Mouse (Mus musculus) frontal cortex, adult 2 months (tissue): ENCODE results near the gene Cdx2. TPM values are rescaled to one million over a fixed set of nuclear protein-coding genes. Genes with fewer than 3 reads are reported as not detected.

Experiments
- DNase-seq, 2 experiments: peaks; one replicate each; pipeline ENCODE4 v3.0.0; 2022; ENCODE audit warnings: low spot score in 1 of 2; ENCODE audit errors: extremely low spot score in 1 of 2
- polyA plus RNA-seq: library from polyadenylated mRNA; depleted of rRNA; stranded (reverse); fragments of >200 nt; gene quantifications from 2 replicates; pipeline ENCODE4 v1.2.3, GENCODE M21; 2012

The Cdx2 gene
- polyA plus RNA-seq, 1 experiment, result 0.04 TPM

DNA sequence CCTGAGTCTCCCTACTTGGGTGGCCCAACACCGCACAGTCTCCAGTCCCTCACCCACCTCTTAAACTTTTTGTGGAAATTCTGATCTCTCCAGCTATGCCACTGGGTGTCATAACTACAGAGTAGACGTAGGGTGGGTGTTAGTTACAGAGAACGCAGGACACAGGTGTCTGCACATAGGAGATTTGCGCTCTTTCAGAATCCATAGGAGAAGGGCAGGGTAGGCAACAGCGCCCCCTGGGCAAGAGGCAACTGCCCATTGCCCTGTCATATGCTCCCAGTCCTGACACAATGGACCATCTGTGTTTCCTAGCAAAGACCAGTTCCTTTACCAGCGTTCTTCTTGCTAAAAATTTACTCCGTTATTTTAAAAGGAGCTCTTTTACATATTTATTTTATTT lies 10.9 kb upstream of the Cdx2 start:
- DNase-seq, result no peak

DNA sequence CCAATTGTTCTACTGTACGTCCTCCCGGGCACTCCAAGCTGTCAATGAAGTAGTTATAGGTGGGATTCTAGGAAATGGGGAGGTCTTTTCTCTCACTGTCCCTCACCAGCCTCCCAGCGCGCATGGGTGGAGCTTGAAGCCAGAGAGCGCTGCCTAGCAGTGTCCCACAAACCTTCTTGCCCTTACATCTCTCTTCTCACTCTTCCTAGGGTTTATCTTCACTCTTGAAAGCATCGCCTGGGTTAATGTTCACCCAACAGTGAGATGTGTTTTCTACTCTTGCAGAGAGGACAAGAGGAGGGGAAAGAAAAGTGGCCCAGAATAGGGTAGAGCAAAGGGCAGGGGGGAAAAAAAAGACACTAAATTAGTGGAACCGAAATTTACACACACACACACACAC lies 10.3 kb upstream of the Cdx2 start:
- DNase-seq, result no peak

DNA sequence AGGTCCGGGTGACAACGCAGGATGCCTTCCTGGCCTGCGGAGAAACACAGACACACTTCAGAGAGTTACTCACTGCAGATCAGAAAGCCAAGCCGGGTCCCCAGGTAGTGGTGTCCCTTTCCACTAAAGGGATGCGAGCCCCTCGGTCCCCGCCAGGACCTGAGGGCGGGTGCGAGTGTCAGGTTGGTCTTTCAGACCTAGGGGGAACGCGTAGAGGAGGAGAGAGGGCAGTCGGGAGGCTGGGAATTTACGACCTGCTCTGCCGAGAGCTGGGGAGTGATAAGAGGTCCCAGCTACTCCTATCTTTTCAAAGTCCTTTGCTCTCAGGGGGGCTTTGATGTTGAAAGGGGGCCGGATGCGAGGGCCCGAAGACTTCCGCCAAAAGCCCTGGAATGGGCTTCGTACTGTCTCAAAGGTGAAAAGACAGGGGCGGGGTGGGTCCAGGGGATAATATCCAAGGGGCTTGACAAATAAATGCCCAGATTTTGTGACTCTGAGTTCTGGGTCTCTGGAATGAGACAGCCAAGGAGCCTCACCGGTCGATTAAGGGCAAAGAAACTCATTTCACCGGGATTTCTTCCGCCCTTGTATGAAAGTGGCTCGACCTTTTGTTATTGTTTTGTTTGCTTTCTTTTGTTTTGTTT lies 8.5 kb upstream of the Cdx2 start:
- no peak for DNase-seq

DNA sequence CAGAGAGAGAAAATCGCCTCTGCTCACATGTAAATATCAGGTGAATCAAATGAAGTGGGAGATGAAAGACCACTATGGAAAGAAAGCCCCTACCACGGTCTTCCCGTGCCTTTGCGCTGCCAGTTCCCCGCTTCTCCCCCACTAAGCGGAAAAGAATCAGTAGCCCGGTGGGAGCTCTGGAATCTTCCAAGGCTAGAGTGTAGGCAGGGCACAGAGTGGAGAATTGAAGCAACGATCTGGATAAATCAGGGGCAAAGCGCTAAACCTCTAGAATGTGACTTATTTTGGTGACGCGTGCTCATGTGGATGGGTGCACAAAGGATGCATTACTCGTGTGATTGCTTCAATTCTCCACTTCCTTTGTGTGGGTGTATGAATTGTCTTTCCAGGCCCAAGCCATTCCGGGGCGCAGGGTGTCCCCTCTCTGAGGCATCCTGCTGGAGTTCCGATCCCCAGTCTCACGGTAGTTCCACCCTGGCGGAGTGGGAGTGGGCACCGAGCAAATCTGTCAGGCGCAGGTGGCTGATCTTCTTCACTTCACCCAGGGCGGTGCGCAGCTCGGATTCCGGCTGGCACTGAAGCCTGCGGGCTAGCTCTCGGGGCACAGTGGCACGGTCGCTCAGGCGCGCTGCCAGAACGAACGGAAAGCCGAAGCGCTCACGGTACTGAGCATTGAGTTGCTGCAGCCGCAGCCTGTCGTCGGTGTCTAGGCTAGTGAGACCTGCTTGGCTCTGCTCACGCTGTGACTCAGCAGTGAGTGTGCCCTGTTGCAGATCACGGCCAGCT lies 7.8 kb upstream of the Cdx2 start:
- no peak for DNase-seq

DNA sequence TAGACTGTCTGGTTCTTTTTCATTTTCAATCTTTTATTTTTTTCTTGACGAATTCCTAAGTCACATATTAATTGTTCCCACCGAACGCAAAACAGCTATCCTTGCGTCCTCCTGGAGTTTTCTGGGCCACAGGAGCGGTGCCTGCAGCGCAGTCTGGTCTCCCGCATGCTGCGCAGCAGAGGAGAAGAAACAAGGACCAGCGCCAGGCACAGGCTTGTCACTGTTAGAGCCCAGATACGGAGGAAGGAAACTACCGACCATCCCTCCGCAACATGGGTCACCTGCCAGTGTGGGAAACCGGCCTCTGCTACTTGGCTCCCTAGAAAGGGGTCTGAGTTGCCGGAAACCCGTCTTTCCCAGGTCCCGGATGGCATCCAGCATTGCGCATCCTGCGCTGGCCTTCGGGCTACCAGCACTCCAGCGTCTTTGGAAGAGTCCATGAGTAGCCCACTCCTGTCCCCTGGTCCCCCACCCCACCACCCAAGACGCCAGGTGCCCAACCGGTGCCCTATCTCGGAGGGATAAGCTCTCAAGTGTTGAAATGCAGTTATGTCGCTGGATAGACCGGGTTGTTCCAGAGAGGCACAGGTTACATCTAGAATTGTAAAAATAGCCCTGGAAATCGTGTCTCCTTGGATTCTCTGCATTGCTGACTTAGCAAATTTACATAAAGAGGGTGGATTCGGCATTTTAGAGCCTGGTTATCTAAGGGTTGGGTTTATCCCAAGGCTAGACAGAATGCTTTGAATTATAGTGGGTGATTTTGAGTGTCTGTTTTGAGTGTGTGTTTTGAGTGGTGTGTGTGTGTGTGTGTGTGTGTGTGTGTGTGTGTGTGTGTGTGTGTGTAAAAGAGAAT lies 6.0 kb upstream of the Cdx2 start:
- no peak for DNase-seq

DNA sequence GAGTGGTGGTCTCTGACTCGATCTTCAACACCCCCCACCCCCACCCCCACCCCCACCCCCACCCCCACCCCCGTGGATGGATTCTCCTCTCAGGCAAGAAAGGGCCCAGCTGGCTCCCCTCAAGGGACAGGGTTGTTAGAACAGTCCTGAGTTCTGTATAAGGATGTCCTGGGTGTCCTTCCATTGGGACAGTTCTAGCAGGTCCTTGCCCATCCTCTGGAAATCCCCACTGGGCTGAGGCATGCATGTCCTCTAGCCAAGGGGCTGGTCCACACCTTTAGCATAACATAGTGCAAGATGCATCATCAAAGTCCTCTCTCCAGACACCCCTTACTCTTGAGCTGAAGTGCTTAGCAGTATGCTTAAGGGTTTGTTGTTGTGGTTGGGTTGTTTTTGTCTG lies 2.7 kb upstream of the Cdx2 start:
- DNase-seq, result no peak

DNA sequence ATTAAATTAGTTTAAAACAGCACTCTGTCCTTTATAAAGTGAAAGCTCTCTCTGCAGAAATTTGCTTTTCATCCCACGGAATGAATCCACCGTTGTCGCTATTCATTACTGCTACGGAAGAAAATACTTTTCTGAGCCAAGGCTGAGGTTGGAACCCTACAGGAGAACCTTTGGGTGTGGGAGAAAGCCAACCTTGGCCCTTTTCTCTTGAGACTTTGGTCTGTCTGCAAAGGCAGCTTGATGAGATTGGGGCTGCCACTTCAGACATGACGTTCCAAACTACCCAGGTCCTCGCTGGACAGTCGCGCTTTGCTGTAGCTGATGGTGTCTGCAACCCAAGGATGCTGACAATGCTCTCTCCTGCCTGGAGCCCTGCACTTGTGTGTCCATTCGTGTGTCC lies 1.4 kb upstream of the Cdx2 start:
- no peak for DNase-seq

DNA sequence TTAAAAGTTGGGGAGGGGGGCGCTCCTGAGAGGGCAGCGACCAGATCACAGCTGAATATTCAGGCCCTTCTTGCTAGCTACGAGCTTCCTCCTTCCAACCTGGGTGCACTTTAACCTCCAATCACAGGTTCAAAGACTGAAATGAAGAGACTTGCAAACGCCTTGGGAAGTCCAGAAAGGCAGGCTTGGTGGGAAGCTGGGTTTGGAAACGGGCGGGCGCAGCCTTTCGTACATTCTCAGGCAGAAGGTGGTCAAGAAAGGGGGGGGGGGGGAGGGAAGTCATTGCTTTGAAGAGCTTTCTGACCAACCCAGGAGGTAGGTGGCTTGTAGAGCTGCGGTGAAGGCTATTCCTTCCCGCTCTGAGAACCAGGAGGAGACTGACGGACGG lies 322 bp upstream of the Cdx2 start:
- DNase-seq, result no peak

DNA sequence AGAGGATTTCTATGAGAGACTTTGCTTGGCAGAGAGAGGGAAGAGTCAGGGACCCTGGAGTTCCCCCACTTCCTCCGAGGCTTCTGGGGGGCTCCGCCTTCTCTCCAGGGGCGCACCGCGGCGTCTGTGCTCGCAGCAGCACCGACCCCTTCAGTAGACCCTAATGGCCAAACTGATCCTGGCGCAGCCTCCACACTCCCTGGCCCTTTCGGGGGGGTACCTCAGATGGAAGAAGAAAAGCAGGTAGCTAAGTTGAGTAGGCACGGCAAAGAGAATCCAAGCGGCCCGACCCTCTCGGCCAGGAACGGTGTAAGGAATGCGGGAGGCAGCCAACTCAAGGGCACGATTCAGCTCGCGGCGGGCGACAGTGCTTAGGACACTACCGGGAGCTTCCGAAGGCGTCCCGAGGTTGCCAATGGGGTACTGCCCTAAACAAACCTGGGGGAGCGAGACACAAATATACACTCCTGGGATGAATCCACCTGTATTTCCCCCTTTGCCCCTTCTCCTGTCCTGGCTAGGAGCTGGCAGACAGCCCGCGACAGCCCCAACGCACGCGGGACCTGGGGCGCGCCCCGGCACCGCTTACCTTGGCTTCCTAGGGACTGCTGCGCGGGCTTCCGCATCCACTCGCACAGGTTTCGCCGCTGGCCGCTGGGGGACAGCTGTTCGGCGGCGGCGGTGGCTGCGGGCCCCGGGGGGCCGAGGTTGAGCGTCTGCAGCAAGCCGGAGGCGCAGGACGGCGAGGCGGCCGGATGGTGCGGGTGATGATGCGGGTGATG lies 1.0 kb downstream of the Cdx2 start:
- no peak for DNase-seq

DNA sequence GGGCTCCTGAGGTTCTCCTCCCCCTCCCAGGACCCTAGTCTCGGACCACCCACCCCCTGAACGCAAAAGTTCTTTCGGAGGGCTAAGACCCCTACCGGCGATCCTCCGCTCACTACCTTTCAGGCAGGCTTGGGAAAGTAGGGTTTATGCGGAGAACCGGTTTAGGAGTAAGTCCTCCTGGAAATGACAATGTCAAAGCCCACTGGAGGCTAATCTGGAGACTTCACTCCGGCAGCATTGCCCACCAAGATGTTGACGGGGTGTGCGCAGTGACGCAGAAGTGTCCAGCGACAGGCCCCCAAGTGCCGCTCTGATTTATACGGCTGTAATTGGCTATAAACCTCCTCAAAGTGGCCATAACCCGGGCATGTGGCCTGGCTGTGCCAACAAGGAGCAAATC lies 1.9 kb downstream of the Cdx2 start:
- DNase-seq, result no peak

DNA sequence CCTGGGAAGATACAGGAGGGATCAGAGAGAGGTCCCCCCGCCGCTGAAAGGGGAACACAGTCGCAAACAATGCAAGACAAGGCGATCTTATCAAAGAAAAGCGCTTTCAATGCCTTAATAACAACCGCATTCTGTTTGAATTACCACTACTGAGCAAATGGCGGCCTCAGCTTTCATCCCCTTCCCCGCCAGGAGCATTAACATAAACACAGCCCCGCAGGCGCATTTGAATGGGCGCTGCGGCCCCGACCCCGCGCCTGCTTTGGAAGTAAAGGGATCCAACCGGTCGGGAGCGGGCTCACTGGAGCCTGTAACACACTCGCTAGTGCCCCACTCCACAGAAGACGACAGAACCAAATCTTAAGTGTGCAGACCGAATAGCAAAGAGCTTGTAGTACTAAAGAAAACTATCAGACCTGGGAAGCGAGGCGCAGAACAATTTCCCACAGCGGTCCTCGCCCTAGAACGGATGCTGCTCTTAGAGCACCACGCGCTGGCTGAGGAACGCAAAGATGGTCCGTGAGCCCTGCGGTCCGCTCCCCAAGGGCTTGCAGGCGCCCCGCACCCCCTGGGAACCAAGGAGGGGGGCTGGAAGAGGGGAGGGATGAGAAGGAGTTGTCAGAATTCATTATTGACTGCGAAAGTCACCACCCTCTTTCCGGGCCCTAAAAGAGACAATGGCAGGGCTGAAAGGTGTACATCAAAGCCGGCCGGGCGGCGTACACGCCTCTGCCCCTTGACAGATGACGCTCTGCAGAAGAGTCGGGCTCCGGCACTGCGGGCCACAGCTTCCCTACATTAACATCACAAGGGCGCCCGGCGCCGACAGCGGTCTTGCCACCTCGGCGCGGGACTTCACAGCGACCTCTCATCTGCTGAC lies 2.6 kb downstream of the Cdx2 start:
- DNase-seq, result no peak

DNA sequence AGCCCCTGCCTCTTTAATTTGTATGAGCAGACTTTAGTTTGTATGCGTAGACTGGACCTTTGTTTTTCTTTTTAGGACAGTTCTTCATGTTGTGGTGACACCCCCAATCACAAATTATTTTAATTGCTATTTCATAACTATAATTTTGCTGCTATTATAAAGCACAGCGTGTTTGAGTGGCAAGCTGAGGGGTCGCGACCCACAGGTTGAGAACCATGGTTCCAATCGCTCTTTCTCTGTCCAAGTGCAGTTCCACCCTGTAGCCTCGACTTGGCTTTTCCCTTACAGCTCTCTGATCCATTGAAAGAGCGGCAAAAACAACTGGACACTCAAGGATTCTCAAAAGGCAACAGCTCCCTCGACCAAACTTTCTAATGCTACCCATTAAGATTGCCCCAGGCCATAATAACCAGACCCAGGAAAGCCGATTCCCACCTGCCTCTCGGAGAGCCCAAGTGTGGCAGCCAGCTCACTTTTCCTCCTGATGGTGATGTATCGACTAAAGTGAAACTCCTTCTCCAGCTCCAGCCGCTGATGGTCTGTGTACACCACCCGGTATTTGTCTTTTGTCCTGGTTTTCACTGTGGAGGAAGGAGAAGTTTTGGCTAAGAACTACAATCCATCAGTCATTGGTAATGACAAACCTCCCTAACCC lies 4.2 kb downstream of the Cdx2 start:
- DNase-seq, result no peak

DNA sequence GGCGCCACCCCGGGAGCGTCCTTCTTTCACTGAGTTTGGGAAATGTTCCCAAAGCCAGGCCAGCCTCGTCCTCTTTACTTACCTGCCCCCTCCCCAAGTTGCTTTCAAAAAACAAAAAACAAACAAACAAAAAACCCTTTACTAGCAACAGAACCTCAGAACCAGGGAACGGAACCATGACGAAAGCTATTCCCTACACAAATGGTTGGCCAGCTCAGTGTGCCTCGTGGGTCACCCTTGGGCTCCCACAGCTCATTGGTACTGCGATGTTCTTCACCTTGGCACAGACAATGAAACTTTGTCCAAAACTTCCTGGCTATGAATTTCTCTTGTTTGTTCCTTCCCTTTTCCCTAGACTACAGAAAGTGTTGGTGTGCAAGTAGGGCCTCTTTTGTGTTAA lies 4.9 kb downstream of the Cdx2 start:
- no peak for DNase-seq

DNA sequence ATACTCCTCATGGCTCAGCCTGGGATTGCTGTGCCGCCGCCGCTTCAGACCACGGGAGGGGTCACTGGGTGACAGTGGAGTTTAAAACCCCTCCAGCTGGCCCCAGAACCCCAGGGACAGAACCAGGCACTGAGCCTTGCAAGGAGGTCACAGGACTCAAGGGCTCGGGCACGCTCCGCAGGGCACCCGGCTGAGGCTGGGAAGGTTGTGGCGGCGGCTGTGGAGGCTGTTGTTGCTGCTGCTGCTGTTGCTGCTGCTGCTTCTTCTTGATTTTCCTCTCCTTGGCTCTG lies 5.3 kb downstream of the Cdx2 start:
- DNase-seq, result no peak

DNA sequence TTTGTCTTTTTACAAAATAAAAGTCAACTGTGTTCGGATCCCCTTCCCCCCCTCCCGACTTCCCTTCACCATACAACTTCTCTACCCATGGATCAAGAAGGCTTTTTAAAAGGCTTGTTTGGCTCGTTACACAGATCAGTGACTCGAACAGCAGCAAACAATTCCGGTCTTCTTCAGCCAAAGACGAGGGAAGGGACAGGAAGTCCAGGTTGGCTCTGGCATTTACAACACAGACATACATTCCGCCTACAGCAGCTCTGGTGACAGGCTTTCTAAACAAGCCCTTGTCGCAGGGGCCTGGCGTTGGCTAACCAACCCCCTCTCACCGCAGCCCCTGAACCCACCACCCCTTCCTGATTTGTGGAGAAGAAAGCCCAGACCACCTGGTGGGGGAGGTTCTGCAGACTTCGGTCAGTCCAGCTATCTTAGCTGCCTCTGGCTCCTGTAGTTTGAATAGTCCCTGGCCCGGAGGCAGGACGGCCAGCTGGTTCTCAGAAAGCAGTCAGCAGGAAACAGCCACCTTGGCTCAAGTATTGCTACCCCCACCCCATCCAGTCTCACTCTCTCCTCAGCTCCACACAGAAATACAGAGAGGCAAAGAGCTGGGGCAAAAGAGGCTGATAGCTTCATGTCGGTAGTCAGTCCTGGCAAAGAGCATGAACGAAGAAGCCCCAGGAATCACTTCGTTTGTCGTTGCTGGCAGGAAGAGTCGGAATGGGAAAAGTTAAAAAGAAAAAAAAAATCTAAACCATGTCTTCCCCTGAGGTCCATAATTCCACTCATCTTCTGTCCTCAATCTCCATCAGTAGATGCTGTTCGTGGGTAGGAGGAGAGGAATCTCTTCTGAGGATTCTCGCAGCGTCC lies 5.9 kb downstream of the Cdx2 start:
- no peak for DNase-seq

DNA sequence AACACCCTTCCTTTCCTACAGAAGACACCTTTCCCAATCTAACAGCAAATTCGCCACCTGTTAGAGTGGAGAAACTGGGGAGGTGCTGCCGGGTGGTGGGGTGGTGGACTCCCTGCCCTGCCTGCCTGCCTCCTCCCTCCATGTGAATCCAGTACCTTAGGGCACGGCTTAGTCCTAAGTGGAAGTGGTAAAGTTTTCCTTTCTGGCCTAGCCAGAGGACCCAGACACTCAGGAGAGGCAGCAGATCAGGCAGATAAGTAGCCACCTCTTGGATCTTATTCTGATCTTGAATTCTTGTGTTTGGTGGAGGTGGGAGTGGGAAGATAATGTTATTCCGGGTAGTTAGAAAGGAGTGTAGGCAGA lies 7.1 kb downstream of the Cdx2 start:
- DNase-seq, result no peak

DNA sequence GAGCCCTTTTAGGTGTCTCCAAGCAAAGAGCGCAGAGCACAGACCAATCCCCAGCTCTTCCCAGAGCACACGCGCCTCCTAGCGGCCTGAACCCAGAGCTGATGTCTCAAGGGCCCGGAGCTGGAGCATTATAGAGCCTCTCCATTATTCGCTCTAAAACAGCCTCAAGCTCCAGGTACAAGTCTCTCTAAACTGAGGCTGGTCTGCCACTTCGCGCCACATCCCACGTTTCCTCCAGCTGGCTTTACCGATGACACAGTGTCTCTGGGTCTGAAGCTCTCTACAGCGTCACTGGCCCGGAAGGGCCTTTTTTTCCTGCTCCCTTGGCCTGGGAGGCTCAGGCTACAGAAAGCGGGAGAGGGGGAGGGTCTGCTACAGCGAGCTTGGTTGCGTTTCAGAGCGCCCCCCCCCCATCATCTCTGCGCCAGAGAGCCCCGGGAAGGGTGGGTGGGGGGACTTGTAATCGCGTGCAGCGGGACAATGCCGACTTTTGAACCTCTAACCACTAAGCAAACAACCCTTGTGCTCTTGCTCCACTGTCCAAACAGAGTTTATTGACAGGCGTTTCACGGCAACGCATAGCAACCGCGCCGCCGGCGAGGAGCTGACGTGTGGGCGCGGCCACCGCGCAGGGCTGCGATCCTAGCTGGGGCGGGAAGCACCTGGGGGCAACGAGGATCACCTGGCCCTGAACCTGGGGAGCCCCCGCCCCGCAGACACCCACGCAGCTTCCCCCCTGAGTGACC lies 7.6 kb downstream of the Cdx2 start:
- DNase-seq, result peak in 1 of 2 experiments; percentile 22

DNA sequence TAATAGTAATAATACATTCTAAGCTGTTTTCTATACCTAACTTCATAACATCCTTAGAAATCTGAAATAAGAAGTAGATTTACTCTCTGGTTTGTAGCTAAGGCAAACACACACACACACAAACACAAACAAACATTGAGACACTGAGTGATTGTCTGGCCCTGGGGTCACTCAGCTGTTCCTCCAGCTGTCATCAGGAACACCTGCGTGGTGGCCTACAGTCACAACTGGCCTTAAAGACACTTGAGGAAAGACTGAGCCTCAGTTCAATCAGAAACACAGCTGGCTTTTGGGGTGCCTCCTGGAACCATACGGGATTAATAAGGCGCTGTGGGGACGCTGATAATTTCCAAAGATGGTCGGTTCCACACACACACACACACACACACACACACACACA lies 9.8 kb downstream of the Cdx2 start:
- DNase-seq, result no peak
